Mouse (Mus musculus) ES-Bruce4 (cell line): ENCODE data around the gene Nceh1. TPM values are rescaled to one million over a fixed set of nuclear protein-coding genes. Genes with fewer than 3 reads are reported as not detected.

Experiments used
- H3K27ac ChIP-seq: 2 replicates; pipeline ENCODE4 v1.5.1; 2012; ENCODE audit warnings: low read length, inconsistent platforms; ENCODE audit not compliant: insufficient read depth
- H3K27me3 ChIP-seq: 2 replicates; pipeline ENCODE4 v1.6.1; 2012; ENCODE audit warnings: mild to moderate bottlenecking, low read length, inconsistent platforms; ENCODE audit not compliant: control insufficient read depth, poor library complexity, insufficient read depth, severe bottlenecking
- H3K36me3 ChIP-seq: 2 replicates; pipeline ENCODE4 v1.6.1; 2012; ENCODE audit warnings: inconsistent platforms, mild to moderate bottlenecking, low read length, moderate library complexity; ENCODE audit not compliant: control insufficient read depth, poor library complexity, insufficient read depth, severe bottlenecking
- H3K4me1 ChIP-seq: one replicate; pipeline ENCODE4 v1.8.1; 2011; ENCODE audit warnings: low read length; ENCODE audit not compliant: control insufficient read depth, insufficient read depth
- H3K4me3 ChIP-seq: 2 replicates; pipeline ENCODE4 v1.5.1; 2011; ENCODE audit warnings: low read depth, mild to moderate bottlenecking, low read length
- H3K9ac ChIP-seq: 2 replicates; pipeline ENCODE4 v1.6.1; 2012; ENCODE audit warnings: low read depth, mild to moderate bottlenecking, inconsistent platforms; ENCODE audit not compliant: poor library complexity, severe bottlenecking
- H3K9me3 ChIP-seq: replicated peaks from 2 replicates; pipeline ENCODE4 v1.6.1; 2012; ENCODE audit warnings: mild to moderate bottlenecking, low read length, inconsistent platforms; ENCODE audit not compliant: control insufficient read depth, poor library complexity, insufficient read depth, severe bottlenecking
- CTCF ChIP-seq: IDR thresholded peaks from one replicate; pipeline ENCODE4 v1.8.1; 2011; ENCODE audit warnings: low read depth, low read length
- EP300 ChIP-seq: IDR thresholded peaks from 2 replicates; pipeline ENCODE4 v1.6.1; 2011; ENCODE audit warnings: low read depth, low read length; ENCODE audit not compliant: insufficient read depth
- POLR2A ChIP-seq: IDR thresholded peaks from one replicate; pipeline ENCODE4 v1.8.1; 2011; ENCODE audit warnings: low read length; ENCODE audit not compliant: insufficient read depth
- polyA plus RNA-seq: library from polyadenylated mRNA; stranded (reverse); fragments of >200 nt; gene quantifications from 2 replicates; pipeline ENCODE4 v1.2.4, GENCODE M21; 2011; ENCODE audit warnings: low read depth; ENCODE audit not compliant: missing spikeins, insufficient read depth, insufficient read length

Nceh1 gene
- polyA plus RNA-seq, 1 experiment = 12.9 TPM

- no peaks in the 10 kb centered on the region for H3K27me3 ChIP-seq
- H3K9me3 ChIP-seq = no peaks in the 10 kb centered on the region
- no peak within 1 kb of the TSS for H3K9ac ChIP-seq
- H3K4me3 ChIP-seq = no peak within 1 kb of the TSS
- no peak for TF ChIP-seq POLR2A
- no peak for TF ChIP-seq EP300
- no peak for TF ChIP-seq CTCF
- no peaks in the 10 kb centered on the region for H3K4me1 ChIP-seq
- H3K36me3 ChIP-seq = no peaks in the 10 kb centered on the region
- no peak within 1 kb of the TSS for H3K27ac ChIP-seq
Observed at GRCm38 (mm10) chr3:27316559-27317287, 134.0 kb downstream of the Nceh1 start, which contains the start of gene Tnfsf10. TSS of gene Tnfsf10 (plus strand) at chr3:27317028.

- Histone ChIP-seq H3K27me3 (no peaks in the 10 kb centered on the region), H3K4me3 (no peak overlapping the region), H3K4me1 (no peaks in the 10 kb centered on the region), H3K27ac (no peak overlapping the region), H3K36me3 (no peaks in the 10 kb centered on the region), H3K9ac (no peak overlapping the region), H3K9me3 (no peaks in the 10 kb centered on the region)
- TF ChIP-seq EP300 (no peak), CTCF (no peak), POLR2A (no peak)
Observed at GRCm38 (mm10) chr3:27317288-27318024, 134.7 kb downstream of the Nceh1 start.

- H3K27ac ChIP-seq = no peak overlapping the region
- H3K9ac ChIP-seq = no peak overlapping the region
- no peaks in the 10 kb centered on the region for H3K36me3 ChIP-seq
- H3K9me3 ChIP-seq = no peaks in the 10 kb centered on the region
- no peaks in the 10 kb centered on the region for H3K4me1 ChIP-seq
- no peak overlapping the region for H3K4me3 ChIP-seq
- no peak for TF ChIP-seq POLR2A
- no peak for TF ChIP-seq CTCF
- no peak for TF ChIP-seq EP300
- no peaks in the 10 kb centered on the region for H3K27me3 ChIP-seq
Observed at GRCm38 (mm10) chr3:27319650-27320049, 136.9 kb downstream of the Nceh1 start.

- H3K27ac ChIP-seq = no peak overlapping the region
- H3K9ac ChIP-seq = no peak overlapping the region
- no peaks in the 10 kb centered on the region for H3K36me3 ChIP-seq
- no peak overlapping the region for H3K4me3 ChIP-seq
- no peaks in the 10 kb centered on the region for H3K4me1 ChIP-seq
- no peaks in the 10 kb centered on the region for H3K27me3 ChIP-seq
- no peaks in the 10 kb centered on the region for H3K9me3 ChIP-seq
- TF ChIP-seq EP300 (no peak), CTCF (no peak), POLR2A (no peak)
Observed at GRCm38 (mm10) chr3:27320613-27321495, 138.1 kb downstream of the Nceh1 start.

GRCm38 (mm10) chr3:27322591-27322990 is 139.8 kb downstream of the Nceh1 start:
- Histone ChIP-seq H3K36me3 (no peaks in the 10 kb centered on the region), H3K4me3 (no peak overlapping the region), H3K27ac (no peak overlapping the region), H3K4me1 (no peaks in the 10 kb centered on the region), H3K9me3 (no peaks in the 10 kb centered on the region), H3K9ac (no peak overlapping the region), H3K27me3 (no peaks in the 10 kb centered on the region)
- TF ChIP-seq POLR2A (no peak), EP300 (no peak), CTCF (no peak)
